20 mouse cellular contexts compared by ENCODE assay signal in the genomic region with DNA sequence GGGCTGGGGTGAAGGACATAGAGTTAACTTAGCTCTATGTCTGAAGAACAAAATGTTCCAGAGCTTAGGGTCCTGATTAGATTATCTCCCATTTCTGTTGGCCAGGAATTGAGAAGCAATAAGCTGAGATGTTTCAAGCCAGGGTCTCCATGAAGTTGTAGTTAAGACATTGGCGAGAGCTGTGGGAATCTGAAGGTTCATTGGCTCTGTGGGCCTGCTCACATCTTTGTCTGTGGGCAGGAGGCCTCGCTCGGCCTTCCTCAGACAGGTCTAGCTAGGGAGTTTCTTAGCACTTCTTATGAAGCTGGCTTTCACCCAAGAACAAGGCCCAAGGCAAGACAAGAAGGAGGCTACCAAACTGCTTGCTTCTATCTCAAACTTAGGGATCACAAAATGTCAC. TPM values are rescaled to one million over a fixed set of nuclear protein-coding genes. Genes with fewer than 3 reads are reported as not detected.
"Had no signal": no experiment of that assay in that cellular context is flagged by ENCODE, and none has a peak within 500 bp of the region (broad histone marks: within the 10 kb centered on the region; RNA-seq: fewer than 3 reads in every experiment).

No protein-coding gene starts in this region.

- H3K36me3 ChIP-seq: lung, embryonic 15.5 days; midbrain, embryonic 13.5 days; midbrain, embryonic 15.5 days; neural tube, embryonic 12.5 days; stomach, embryonic 15.5 days had no signal

- H3K27ac ChIP-seq: lung, embryonic 15.5 days; macrophage; midbrain, embryonic 13.5 days; midbrain, embryonic 15.5 days; neural tube, embryonic 12.5 days; stomach, embryonic 15.5 days; stomach, postnatal 0 days had no signal

- H3K4me1 ChIP-seq: megakaryocyte, embryonic 14.5 days; neural tube, embryonic 12.5 days; stomach, embryonic 15.5 days had no signal

- H3K27me3 ChIP-seq: lung, embryonic 15.5 days; megakaryocyte, embryonic 14.5 days; midbrain, embryonic 13.5 days; midbrain, embryonic 15.5 days; neural tube, embryonic 12.5 days; stomach, embryonic 15.5 days had no signal

- H3K4me3 ChIP-seq: lung, embryonic 15.5 days; megakaryocyte, embryonic 14.5 days; midbrain, embryonic 13.5 days; midbrain, embryonic 15.5 days; neural tube, embryonic 12.5 days; stomach, embryonic 15.5 days had no signal

- DNase-seq: liver, postnatal 0 days; lung, adult 2 months; lung, postnatal 14 days; lung, postnatal 36 days; right cerebral cortex, postnatal 14 days; thymus, adult 18-20 months; thymus, postnatal 14 days; thymus, postnatal 36 days had no signal

RNA-seq across cellular contexts. Expression of gene Tnr, which starts 48.4 kb away (rescaled TPM):
- total RNA-seq: megakaryocyte progenitor cell, adult 5-6 weeks; monocyte, adult 5-6 weeks had no signal
- polyA plus RNA-seq: liver, postnatal 0 days; lung, postnatal 0 days; macrophage; spleen, adult 2 months had no signal
